Mouse (Mus musculus): ENCODE results near the gene Hoxa13.

Hoxa13 gene

GRCm38 (mm10) chr6:52252016-52252774 lies 8.5 kb downstream of the Hoxa13 start:
- DNase-seq (ENCODE audit: low spot score in 2 of 2), result no peak

- no peak for DNase-seq (ENCODE audit: low spot score in 2 of 2)
Observed at GRCm38 (mm10) chr6:52251177-52251879, 9.4 kb downstream of the Hoxa13 start.

- no peak for DNase-seq (ENCODE audit: low spot score in 2 of 2)
Observed at GRCm38 (mm10) chr6:52249826-52250225, 10.9 kb downstream of the Hoxa13 start.

GRCm38 (mm10) chr6:52249415-52249738 lies 11.3 kb downstream of the Hoxa13 start:
- no peak for DNase-seq (ENCODE audit: low spot score in 2 of 2)

GRCm38 (mm10) chr6:52248638-52249414 lies 11.9 kb downstream of the Hoxa13 start:
- no peak for DNase-seq (ENCODE audit: low spot score in 2 of 2)

- DNase-seq (ENCODE audit: low spot score in 2 of 2), result no peak
Observed at GRCm38 (mm10) chr6:52247766-52248637, 12.7 kb downstream of the Hoxa13 start.

GRCm38 (mm10) chr6:52246916-52247315 lies 13.8 kb downstream of the Hoxa13 start:
- DNase-seq (ENCODE audit: low spot score in 2 of 2), result no peak

GRCm38 (mm10) chr6:52246403-52246803 lies 14.3 kb downstream of the Hoxa13 start:
- no peak for DNase-seq (ENCODE audit: low spot score in 2 of 2)

GRCm38 (mm10) chr6:52245757-52246142 lies 14.9 kb downstream of the Hoxa13 start, which contains the start of gene Hoxa11:
Gene Hoxa11 (minus strand): TSS chr6:52245810.
- DNase-seq (ENCODE audit: low spot score in 2 of 2), result no peak

- no peak for DNase-seq (ENCODE audit: low spot score in 2 of 2)
Observed at GRCm38 (mm10) chr6:52245040-52245756, 15.5 kb downstream of the Hoxa13 start.

GRCm38 (mm10) chr6:52244471-52245039 lies 16.1 kb downstream of the Hoxa13 start:
- no peak for DNase-seq (ENCODE audit: low spot score in 2 of 2)

- DNase-seq (ENCODE audit: low spot score in 2 of 2), result no peak
Observed at GRCm38 (mm10) chr6:52243681-52244121, 17.0 kb downstream of the Hoxa13 start.

GRCm38 (mm10) chr6:52242801-52243332 lies 17.8 kb downstream of the Hoxa13 start:
- DNase-seq (ENCODE audit: low spot score in 2 of 2), result no peak

GRCm38 (mm10) chr6:52241001-52241621 lies 19.6 kb downstream of the Hoxa13 start:
- DNase-seq (ENCODE audit: low spot score in 2 of 2), result no peak

GRCm38 (mm10) chr6:52240389-52241000 lies 20.2 kb downstream of the Hoxa13 start, which contains the start of gene Hoxa10:
Gene Hoxa10 (minus strand): TSS chr6:52240854.
- DNase-seq (ENCODE audit: low spot score in 2 of 2), result peak; percentile 71 to 90

GRCm38 (mm10) chr6:52239625-52240388 lies 20.9 kb downstream of the Hoxa13 start:
- no peak for DNase-seq (ENCODE audit: low spot score in 2 of 2)

- no peak for DNase-seq (ENCODE audit: low spot score in 2 of 2)
Observed at GRCm38 (mm10) chr6:52238976-52239375, 21.7 kb downstream of the Hoxa13 start.

GRCm38 (mm10) chr6:52238155-52238545 lies 22.5 kb downstream of the Hoxa13 start:
- DNase-seq (ENCODE audit: low spot score in 2 of 2), result no peak

Measured in spleen, postnatal 4 days (tissue).